Mouse (Mus musculus) left cerebral cortex, postnatal 4 days (tissue): ENCODE measurements at regions not wholly inside any gene's neighbourhood (a gene's known extent, or its start where the extent isn't known, plus 50 kb on each side); places are given as distances from the start of the nearest gene placed in this dataset.

Experiments
- DNase-seq: peaks from one replicate; pipeline ENCODE4 v3.0.0-alpha.2; 2022
- intact Hi-C: fragments of 180-260 bp; cut with DNase I; formaldehyde crosslinking; loops from one replicate; pipeline ENCODE4 v1.15.1; 2025

DNA sequence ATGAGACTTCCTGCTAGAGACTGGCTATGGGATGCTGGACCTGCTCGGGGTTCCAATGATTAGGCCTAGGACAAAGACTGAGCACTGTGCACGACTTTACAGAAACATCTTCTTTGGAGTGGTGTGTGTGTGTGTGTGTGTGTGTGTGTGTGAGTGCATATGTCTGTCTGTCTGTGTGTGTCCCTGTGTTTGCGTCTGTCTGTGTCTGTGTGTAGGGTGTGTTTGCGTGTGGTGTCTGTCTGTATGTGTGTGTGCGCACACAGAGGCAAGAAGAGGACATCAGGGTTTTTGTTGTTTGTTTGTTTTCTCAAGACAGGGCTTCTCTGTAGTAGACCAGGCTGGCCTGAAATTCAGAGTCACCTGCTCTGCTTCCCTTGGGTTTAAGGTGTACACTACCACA lies 51.9 kb upstream of the Slco4a1 start:
- no peak for DNase-seq

DNA sequence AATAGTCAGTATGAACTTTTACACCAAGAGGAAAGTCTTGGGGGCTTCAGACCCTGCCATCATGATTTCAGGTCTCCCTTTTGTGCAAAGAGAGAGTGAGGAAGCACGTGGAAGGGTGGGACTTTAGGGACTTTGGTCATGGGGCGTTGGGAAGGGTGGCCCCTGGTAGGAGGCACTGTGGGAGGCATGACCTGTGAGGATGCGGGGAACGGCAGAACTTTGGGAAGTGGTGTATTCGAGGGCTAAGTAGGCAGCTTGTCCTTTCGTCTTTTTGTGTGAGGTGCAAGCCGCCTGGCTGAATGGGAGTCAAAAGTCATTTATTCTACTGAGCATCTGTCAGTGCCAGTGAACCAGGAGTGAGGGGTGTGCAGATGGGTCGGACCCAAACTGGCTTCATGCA lies 52.4 kb upstream of the Slco4a1 start:
- intact Hi-C loops = no loop called here

More for the DNA sequence above, 51.9 kb upstream of the Slco4a1 start:
- intact Hi-C loops = no loop called here

DNA sequence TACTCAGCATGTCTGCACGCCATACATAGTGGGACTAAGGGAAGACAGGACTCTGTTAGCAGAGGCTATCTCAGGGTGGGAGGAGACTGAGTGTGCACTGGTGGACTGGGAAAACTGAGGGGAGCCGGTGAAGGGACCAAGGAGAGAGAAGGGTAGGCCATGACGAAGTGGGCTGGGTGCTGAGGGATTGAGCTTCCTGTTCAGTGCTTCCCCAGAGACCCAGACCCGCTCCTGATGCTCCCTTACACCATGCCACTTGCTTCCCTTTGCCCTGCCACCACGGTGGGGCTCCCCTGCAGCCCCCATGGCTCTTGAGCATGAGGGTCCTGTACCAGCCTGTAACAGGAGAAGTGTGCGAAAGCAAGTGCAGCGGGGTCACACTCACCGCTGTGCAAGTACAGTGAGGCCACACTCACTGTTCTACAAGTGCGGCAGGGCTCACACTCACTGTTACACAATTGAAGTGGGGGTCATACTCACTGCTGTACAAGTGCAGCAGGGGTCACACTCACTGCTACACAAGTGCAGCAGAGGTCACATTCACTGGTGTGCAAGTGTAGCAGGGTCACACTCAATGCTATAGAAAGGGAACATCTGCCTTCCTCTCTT lies 53.1 kb upstream of the Slco4a1 start:
- DNase-seq = no peak
- intact Hi-C loops = no loop called here

More for the DNA sequence above, 52.4 kb upstream of the Slco4a1 start:
- DNase-seq = no peak

DNA sequence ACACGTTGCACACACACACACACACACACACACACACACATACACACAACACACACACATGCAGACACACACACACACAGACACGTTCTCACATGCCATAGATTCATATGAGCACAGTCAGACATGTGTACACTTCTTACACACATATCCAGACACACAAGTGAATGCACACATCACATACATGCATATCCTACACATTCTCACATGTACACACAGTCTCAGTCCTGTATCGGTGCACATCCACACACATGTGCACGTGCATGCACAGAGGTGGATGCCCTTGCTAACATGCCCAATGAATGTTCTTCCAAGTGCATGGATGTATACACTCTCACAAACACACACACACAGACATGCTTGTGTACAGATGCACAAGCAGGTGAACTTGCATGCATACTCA lies 53.6 kb upstream of the Slco4a1 start:
- DNase-seq = no peak
- intact Hi-C loops = no loop called here

DNA sequence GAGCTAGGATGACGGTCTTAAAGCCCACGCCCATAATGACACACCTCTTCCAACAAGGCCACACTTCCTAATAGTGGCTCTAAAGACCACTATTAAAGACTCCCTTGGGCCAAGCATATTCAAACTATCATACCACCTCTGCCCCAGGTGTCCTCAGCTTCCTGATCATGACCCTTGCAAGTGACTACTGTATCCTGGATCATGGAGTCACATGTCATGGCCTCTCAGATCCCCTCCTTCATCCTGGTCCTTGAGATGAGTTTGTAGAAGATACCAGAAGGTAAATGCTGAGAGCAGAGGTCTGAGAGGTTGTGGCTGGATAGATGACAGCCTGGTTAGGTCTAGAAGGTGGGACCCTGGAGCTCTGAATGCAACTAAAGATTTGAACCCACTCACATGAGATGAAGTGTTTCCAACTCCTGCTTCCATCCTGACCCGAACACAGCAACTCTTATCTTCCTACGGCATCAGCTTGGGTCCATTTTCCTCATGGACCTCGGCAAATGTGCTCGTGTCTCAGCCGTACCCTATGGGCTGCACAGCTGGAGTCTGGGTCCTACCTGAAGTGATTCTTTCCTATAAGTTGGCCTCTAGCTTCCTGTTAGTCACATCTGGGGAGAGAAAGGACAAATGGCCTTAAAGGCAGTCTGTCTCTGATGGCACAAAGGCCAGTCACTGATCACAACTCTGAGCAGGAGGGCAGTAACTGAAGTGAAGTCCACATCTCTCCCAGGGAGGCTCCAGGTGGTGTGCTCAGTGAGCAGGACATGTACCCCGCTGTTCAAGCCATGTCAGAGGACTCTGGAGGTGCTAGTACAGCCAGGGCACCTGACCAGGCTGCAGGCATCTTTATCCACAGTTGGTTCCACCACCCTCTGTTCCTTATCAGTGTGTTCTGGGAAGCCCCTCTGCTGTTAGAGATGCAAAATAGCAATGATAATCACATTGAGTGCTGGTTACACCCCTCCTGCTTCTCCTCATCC lies 54.3 kb upstream of the Slco4a1 start:
- intact Hi-C loops = no loop called here
- no peak for DNase-seq

DNA sequence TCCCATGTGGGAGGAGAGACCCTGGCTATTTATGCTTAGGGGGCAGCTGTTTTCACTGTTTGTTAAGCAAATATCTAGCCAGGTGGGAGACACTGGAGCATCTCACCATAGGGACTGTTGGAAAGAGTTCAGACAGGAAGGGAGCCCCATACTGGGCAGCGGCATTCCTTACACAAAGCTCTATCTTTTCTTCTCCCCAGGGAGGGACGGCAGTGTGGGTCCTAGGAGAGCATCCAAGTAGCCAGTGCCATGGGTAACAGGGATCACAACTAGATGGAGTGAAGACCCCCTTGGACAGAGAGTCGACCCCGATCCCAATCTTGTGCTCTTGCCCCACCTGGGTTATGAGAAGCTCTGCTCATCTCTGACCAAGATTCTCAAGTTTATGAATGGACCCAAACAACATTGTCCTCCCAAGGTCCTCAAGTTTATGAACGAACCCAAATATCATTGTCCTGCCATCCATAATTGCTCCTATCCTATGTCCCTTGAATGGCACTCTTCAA lies 55.5 kb upstream of the Slco4a1 start:
- intact Hi-C loops = no loop called here
- DNase-seq = no peak

DNA sequence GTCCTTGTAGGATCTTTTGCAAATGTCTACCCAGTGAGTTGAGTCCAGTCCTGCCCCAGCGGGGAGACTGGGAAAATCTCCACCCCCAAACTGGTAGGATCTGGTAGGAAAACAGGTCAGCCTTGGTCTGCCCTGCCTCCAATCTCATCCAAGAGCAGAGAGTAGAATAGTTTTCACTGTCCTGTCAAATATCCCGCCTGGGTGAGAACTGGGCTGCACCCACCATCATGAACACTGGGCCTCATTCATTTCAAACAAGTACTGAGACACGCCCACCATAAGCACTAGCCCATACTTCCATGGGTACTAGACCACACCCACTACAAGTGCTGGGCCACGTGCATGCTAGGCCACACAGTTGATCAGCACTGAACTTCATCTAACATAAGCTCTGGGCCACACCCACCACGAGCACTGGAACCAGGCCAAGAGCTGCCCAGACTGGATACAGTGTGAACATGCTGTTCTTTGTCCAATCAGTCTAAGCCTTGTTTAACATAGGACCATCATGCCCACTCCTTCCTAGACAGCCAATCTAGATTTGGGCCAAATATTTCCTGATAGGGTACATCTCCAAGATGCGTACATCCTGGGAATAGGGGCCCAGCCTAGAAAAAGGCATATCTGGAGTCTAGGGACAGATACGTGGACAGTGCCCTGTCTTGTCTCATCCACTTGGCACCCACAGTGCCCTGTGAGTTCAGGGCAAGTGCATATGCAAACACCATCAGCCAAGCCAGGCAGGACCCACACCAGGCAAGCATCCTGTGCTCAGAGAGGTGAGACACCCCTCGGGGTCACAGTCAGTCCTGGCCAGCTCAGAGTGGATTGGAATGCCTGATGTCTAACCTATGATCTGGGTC lies 56.2 kb upstream of the Slco4a1 start:
- intact Hi-C loops = no loop called here
- DNase-seq = peak; percentile 29

DNA sequence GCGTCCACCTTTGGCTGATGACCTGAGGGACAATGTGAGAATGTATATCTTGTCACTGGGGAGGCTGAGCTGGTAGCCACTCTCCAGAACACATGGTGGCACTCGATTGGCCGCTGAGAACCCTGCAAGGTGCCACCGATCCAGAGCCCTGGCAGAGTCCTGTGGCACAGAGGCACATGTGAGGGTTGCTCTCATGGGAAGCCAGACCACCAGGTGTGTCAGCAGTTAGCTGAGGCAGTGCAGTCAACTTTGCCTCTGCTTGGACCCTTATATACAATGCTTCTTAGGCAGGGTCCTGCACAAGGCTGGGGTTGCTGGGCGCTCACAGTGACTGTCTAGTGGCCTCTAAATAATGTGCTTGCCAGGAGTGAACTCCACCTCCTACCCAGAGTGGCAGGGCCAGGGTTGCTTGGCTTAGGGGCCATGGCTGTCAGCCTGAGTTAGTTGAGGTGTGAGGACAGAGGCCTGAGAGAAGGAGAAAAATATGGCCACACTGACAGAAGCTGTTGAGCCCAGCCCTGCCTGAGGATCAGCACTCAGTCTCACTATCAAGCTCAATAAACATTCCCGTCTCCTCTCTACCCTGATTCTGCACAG lies 57.1 kb upstream of the Slco4a1 start:
- intact Hi-C loops = no loop called here
- no peak for DNase-seq

DNA sequence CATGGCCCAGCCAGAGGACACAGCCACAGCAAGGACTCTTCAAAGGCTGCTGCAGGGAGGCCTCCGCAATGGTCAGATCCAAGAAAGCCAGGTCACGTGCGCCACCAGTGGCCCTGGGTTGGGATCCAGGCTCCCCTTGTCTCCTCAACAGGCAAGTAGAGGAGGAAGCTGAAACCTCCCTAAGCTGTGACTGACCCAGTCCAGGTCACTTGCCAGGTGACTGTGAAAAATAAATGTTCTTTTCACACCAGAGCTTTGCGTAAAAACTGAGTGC lies 57.6 kb upstream of the Slco4a1 start:
- intact Hi-C loops = no loop called here
- no peak for DNase-seq

DNA sequence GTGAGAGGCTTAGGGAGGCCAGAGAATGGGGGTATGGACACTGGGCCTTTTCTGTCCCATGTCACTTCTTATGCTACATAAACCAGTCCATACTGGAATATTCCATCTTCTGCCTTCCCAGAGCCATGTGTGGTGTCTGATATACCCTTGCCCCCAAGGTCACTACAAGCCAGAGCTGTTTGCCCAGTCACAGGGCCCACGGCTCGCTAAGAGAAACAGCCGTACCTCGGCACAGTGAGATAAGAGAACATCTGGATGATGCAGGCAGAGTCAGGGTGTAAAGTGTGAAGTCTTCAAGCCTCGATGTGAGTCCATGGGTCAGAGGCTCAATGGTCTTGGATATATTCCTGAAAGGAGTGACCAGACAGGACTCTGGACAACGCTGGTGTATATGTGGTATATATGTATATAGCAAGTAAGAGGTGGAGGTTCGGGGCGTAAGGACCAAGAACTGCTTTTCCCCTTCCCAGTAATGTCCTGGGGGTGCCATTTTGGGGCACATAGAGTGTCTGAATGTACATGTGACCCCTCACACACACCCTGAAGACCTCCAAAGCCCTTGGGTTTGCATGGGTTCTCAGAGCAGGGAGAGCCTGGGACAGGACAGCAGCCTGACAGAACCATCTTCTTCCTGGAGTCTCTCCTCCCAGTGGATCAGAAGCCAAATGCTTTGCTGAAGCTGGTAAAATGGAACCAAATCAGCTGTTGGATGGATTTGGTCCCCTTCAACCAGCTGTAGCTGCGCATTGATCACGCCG lies 58.1 kb upstream of the Slco4a1 start:
- DNase-seq = no peak
- intact Hi-C loops = no loop called here

DNA sequence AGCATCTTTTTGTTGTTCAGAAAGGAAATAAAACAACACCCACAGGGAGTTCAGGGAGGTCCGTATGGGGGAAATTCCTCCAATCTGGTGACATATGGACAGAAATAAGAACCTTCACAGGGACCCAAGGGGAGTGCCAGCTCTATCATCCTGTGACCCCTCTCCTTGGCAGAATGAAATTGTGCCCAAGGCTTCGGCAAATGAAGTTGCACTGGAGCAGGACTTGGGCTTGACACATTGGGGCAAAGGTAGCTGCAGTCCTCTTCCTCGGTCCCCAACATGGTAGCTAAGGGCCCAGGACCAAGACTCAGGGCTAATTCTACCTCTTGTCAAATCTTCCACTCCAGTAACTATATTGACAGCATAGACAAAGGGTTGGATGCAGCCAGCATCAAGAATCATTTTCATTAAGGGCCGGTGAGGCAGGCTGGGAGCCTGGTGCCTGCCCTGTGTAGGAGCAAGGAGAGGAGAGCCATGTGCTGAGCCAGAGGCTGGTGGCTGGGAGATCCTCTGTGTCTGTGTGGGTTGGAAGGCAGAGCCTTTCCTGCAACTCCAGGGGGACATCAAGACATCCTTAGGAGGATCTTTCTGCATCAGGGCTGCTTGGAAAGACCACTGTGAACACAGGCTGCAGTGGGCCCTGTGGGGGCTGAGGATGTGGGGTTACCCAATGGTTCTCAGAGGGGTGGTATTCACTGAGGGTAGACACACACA lies 59.2 kb upstream of the Slco4a1 start:
- intact Hi-C loops = no loop called here
- DNase-seq = no peak

DNA sequence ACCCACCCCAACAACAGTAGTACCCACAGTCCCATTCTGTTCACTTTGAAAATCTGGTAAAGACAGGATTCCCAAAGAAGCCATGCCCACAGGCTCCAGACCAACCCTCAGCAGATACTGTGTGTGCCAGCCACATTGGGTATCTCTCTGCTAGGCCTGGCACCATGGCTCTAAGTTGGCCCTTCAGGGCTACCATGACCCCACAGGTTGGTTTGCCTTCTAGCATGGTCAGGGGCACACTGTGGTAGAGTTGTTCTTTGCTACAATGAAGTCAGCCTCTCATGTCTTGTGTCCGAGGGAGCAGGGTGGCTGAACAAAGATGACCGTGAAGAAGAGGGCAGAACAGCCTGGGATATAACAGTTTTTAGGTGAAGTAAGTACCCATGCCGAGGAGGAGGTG lies 59.8 kb upstream of the Slco4a1 start:
- no peak for DNase-seq
- intact Hi-C loops = no loop called here

DNA sequence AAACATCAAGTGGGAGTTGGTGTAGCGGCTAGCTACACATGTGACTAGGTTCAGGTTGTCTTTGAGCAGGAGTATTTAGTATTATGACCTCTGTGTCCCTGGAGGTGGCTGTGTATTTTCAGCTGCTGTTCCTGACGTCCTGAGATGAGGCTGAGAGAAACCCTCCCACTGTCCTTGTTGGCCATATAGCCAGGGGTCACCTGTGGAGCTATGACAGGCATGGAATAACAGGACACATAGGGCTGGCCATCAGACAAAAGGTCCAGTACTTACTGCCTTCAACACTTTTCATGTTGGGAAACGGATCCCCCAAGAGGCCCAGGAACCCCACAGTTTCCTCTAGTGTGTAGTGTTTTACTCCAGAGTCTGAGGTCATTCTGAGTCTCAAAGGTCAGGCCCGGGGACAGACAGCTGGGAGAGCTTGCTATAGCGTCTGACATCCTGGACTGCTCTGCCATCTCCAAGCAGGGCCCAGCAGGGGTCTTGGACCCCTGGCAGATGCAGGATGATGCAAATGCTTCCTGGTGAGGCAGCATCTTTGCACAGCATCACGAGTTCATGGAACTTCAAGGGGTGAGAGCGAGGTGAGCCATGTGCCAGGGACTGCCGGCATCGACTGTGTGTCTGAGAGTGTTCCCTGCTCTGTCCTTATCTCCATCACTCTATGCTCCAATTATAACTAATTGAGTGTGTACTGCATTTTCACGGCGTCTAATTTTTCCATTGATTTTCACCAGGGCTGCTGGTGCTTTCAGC lies 60.6 kb upstream of the Slco4a1 start:
- intact Hi-C loops = no loop called here

DNA sequence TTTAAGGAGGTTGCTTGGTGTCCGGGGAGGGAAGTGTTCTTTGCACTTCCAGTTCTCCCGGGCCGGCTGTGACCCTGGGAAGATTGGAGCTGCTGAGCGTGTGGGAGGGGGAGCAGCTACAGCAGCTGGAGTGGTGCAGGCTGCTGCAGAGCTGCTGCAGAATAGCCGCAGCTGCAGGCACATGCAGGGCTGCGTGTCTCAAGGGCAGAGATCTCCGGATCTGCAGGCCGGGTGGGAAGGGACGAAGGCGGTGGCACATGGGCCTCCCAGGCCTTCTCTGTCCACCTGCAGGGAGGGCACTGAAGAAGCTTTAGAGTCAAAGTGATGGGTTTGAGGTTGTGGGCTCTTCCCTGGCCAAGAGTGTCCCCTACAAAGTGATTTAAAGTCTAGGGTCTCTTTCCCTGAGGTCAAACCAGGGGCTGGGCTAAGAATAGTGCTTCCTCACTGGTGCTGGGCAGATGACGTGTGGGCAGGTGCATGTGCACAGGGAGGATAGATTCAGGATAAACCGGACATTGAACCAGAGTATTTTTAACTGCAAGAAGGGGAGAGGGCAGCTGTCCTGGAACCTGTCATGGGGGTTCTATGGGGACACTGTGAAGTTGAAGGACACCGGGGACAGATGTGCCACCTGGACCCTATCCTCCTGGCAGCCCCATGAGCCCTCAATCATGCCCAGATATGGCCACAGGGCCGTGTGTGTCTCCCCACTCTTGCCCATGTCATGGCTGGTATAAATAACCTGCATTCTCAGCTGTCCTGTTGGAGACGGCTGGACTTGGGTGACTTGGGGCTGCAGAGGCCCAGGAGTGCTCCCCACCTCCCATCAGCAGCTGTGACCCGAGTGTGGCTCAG lies 58.6 kb upstream of the Gata5 start:
- no peak for DNase-seq
- intact Hi-C loops = no loop called here

More for the DNA sequence above, 60.6 kb upstream of the Slco4a1 start:
- DNase-seq = no peak

DNA sequence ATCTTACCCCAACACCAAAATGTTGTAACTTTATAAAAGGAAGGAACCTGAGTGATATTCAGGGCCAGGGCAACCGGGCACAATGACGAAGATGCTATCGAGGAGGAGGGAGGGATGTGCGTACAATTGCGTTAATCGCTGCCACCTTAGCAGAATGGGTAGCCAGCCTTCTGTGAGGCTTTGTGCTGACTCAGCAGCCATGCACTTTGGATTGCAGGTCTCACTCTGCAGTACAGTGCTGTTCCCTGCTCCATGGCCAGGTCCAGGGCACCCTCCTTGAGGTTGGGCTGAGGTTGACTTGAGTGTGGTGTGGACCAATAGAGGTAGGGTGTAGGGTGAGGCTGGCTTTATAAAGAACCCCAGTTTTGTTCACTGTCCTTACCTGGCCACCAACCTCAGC lies 57.8 kb upstream of the Gata5 start:
- DNase-seq = no peak
- intact Hi-C loops = no loop called here

DNA sequence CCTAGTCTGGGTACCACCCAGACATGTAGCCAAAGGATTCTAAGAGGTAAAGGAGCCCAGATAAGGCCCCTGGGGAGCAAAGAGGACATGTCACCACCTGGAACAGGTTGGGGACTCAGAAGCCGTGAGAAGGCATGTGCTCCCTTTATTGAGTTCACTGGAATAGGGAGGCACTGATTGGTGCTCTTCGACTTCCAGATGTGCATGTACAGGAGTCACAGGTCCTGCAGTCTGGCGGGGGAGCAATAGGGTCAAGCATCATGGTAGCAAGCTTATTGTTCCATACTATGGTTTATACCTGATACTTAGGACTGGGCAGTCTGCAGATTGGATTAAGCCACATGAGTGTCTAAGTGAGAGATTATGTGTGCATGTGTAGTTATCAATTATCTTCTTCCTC lies 56.9 kb upstream of the Gata5 start:
- no peak for DNase-seq
- intact Hi-C loops = no loop called here

DNA sequence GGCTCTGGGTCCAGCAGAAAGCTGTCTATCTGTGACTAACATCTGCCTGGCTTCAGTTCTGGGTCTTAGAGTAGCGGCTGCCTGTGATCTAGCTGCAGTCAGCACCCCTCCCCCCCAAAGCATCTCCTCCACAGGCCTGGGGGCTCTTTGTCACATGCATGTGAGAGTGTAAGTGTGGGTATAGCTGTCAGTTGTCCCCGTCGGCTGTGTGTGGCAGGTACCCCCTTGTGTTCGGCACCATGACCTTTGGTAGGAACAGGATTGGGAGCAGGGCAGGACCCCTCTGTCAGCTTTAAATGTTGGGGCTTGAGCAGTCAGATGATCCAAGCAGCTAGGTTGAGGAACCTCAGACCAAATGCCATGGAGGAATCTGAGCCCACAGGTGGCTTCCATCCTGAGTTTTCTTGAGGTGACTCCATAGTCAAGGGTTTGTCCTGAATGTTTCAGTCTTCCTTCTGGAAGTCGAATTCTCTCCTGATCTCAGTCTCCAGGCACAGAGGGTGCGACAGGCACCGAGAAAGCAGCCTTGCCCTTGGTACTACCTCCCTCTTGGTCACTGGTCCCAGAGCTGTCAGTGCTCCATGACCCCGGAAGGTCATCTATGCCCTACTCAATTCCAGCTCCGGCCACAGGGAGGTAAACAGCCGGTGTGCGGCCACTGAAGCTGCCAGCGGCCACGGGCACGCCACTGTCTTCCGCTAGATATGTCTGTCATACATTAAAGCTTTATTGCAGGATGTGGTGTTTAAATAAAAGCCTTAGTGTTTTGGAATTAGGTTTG lies 55.9 kb upstream of the Gata5 start:
- DNase-seq = no peak
- intact Hi-C loops = no loop called here
